Mouse (Mus musculus): ENCODE results near the gene Med29. TPM values are rescaled to one million over a fixed set of nuclear protein-coding genes. Genes with fewer than 3 reads are reported as not detected.

Gene Med29
- polyA plus RNA-seq, 1 experiment from 2014 or later: 50.5 TPM

- H3K36me3 ChIP-seq (ENCODE audit: control insufficient read depth, insufficient read depth, low read length): peaks cover 3% of the 10 kb centered on the region; the same call in 1 of the 2 replicates
- ATAC-seq (ENCODE audit: low FRiP score) (peak; percentile 59), DNase-seq (ENCODE audit: low spot score, missing footprints) (peak; percentile 95)
- H3K4me1 ChIP-seq (ENCODE audit: control insufficient read depth, insufficient read depth, low read length): peaks cover 10% of the 10 kb centered on the region
- H3K4me2 ChIP-seq: no peak overlapping the region
- WGBS: 29% methylated on average over 4 of the region's 4 CpGs
- H3K27ac ChIP-seq (ENCODE audit: low read depth, low read length): no peak overlapping the region
- no peaks in the 10 kb centered on the region for H3K9me3 ChIP-seq (ENCODE audit: control insufficient read depth, low read length)
- no peaks in the 10 kb centered on the region for H3K27me3 ChIP-seq (ENCODE audit: control insufficient read depth, insufficient read depth, low read length)
- H3K4me3 ChIP-seq (ENCODE audit: low read depth, low read length): no peak overlapping the region
- H3K9ac ChIP-seq (ENCODE audit: low read length): no peak overlapping the region
Measured at GRCm38 (mm10) chr7:28386462-28386861, 6.0 kb downstream of the Med29 start.

GRCm38 (mm10) chr7:28386007-28386406 lies 6.5 kb downstream of the Med29 start:
- no peak for DNase-seq (ENCODE audit: low spot score, missing footprints)
- Histone ChIP-seq H3K9me3 (ENCODE audit: control insufficient read depth, low read length) (no peaks in the 10 kb centered on the region), H3K4me1 (ENCODE audit: control insufficient read depth, insufficient read depth, low read length) (peaks cover 14% of the 10 kb centered on the region), H3K4me2 (no peak overlapping the region), H3K4me3 (ENCODE audit: low read depth, low read length) (no peak overlapping the region), H3K36me3 (ENCODE audit: control insufficient read depth, insufficient read depth, low read length) (peaks cover 3% of the 10 kb centered on the region; the same call in 1 of the 2 replicates), H3K27ac (ENCODE audit: low read depth, low read length) (no peak overlapping the region), H3K9ac (ENCODE audit: low read length) (no peak overlapping the region), H3K27me3 (ENCODE audit: control insufficient read depth, insufficient read depth, low read length) (no peaks in the 10 kb centered on the region)
- ATAC-seq (ENCODE audit: low FRiP score): no peak
- 83% methylated on average over 7 of the region's 7 CpGs for WGBS

- Histone ChIP-seq H3K4me3 (ENCODE audit: low read depth, low read length) (no peak overlapping the region), H3K27me3 (ENCODE audit: control insufficient read depth, insufficient read depth, low read length) (no peaks in the 10 kb centered on the region), H3K9ac (ENCODE audit: low read length) (no peak overlapping the region), H3K36me3 (ENCODE audit: control insufficient read depth, insufficient read depth, low read length) (no peaks in the 10 kb centered on the region; the same call in 1 of the 2 replicates), H3K9me3 (ENCODE audit: control insufficient read depth, low read length) (no peaks in the 10 kb centered on the region), H3K4me1 (ENCODE audit: control insufficient read depth, insufficient read depth, low read length) (peaks cover 17% of the 10 kb centered on the region), H3K4me2 (no peak overlapping the region), H3K27ac (ENCODE audit: low read depth, low read length) (no peak overlapping the region)
- ATAC-seq (ENCODE audit: low FRiP score) (no peak), DNase-seq (ENCODE audit: low spot score, missing footprints) (no peak)
- 87% methylated on average over 9 of the region's 9 CpGs for WGBS
Measured at GRCm38 (mm10) chr7:28385196-28385595, 7.3 kb downstream of the Med29 start.

- H3K4me1 ChIP-seq (ENCODE audit: control insufficient read depth, insufficient read depth, low read length): peaks cover 22% of the 10 kb centered on the region
- H3K9ac ChIP-seq (ENCODE audit: low read length): no peak overlapping the region
- DNase-seq (ENCODE audit: low spot score, missing footprints): no peak
- no peak overlapping the region for H3K27ac ChIP-seq (ENCODE audit: low read depth, low read length)
- H3K4me3 ChIP-seq (ENCODE audit: low read depth, low read length): no peak overlapping the region
- H3K4me2 ChIP-seq: no peak overlapping the region
- 88% methylated on average over 6 of the region's 6 CpGs for WGBS
- no peaks in the 10 kb centered on the region; the same call in 1 of the 2 replicates for H3K36me3 ChIP-seq (ENCODE audit: control insufficient read depth, insufficient read depth, low read length)
- no peak for ATAC-seq (ENCODE audit: low FRiP score)
- no peaks in the 10 kb centered on the region for H3K27me3 ChIP-seq (ENCODE audit: control insufficient read depth, insufficient read depth, low read length)
- H3K9me3 ChIP-seq (ENCODE audit: control insufficient read depth, low read length): no peaks in the 10 kb centered on the region
Measured at GRCm38 (mm10) chr7:28384162-28384561, 8.3 kb downstream of the Med29 start.

GRCm38 (mm10) chr7:28383606-28384005 lies 8.9 kb downstream of the Med29 start:
- peaks cover 25% of the 10 kb centered on the region for H3K4me1 ChIP-seq (ENCODE audit: control insufficient read depth, insufficient read depth, low read length)
- H3K27ac ChIP-seq (ENCODE audit: low read depth, low read length): no peak overlapping the region
- no peaks in the 10 kb centered on the region; the same call in 1 of the 2 replicates for H3K36me3 ChIP-seq (ENCODE audit: control insufficient read depth, insufficient read depth, low read length)
- no peak overlapping the region for H3K4me3 ChIP-seq (ENCODE audit: low read depth, low read length)
- WGBS: 93% methylated on average over 4 of the region's 4 CpGs
- no peaks in the 10 kb centered on the region for H3K9me3 ChIP-seq (ENCODE audit: control insufficient read depth, low read length)
- no peak overlapping the region for H3K4me2 ChIP-seq
- no peaks in the 10 kb centered on the region for H3K27me3 ChIP-seq (ENCODE audit: control insufficient read depth, insufficient read depth, low read length)
- no peak for ATAC-seq (ENCODE audit: low FRiP score)
- no peak for DNase-seq (ENCODE audit: low spot score, missing footprints)
- no peak overlapping the region for H3K9ac ChIP-seq (ENCODE audit: low read length)

- Histone ChIP-seq H3K9me3 (ENCODE audit: control insufficient read depth, low read length) (no peaks in the 10 kb centered on the region), H3K36me3 (ENCODE audit: control insufficient read depth, insufficient read depth, low read length) (no peaks in the 10 kb centered on the region; the same call in 1 of the 2 replicates), H3K4me3 (ENCODE audit: low read depth, low read length) (no peak overlapping the region), H3K4me1 (ENCODE audit: control insufficient read depth, insufficient read depth, low read length) (peaks cover 30% of the 10 kb centered on the region), H3K27me3 (ENCODE audit: control insufficient read depth, insufficient read depth, low read length) (peaks cover 2% of the 10 kb centered on the region; the same call in 1 of the 2 replicates), H3K9ac (ENCODE audit: low read length) (no peak overlapping the region), H3K27ac (ENCODE audit: low read depth, low read length) (no peak overlapping the region), H3K4me2 (no peak overlapping the region)
- WGBS: 80% methylated on average over 11 of the region's 11 CpGs
- DNase-seq (ENCODE audit: low spot score, missing footprints) (no peak), ATAC-seq (ENCODE audit: low FRiP score) (no peak)
Measured at GRCm38 (mm10) chr7:28382981-28383396, 9.5 kb downstream of the Med29 start.

GRCm38 (mm10) chr7:28382347-28382951 lies 10.1 kb downstream of the Med29 start:
- H3K9ac ChIP-seq (ENCODE audit: low read length): no peak overlapping the region
- no peak overlapping the region for H3K4me2 ChIP-seq
- H3K4me3 ChIP-seq (ENCODE audit: low read depth, low read length): no peak overlapping the region
- H3K36me3 ChIP-seq (ENCODE audit: control insufficient read depth, insufficient read depth, low read length): no peaks in the 10 kb centered on the region; the same call in 1 of the 2 replicates
- ATAC-seq (ENCODE audit: low FRiP score) (no peak), DNase-seq (ENCODE audit: low spot score, missing footprints) (peak; percentile 88)
- H3K9me3 ChIP-seq (ENCODE audit: control insufficient read depth, low read length): no peaks in the 10 kb centered on the region
- H3K27me3 ChIP-seq (ENCODE audit: control insufficient read depth, insufficient read depth, low read length): peaks cover 6% of the 10 kb centered on the region; the same call in 1 of the 2 replicates
- H3K27ac ChIP-seq (ENCODE audit: low read depth, low read length): no peak overlapping the region; the same call in 1 of the 2 replicates
- H3K4me1 ChIP-seq (ENCODE audit: control insufficient read depth, insufficient read depth, low read length): peaks cover 30% of the 10 kb centered on the region
- 72% methylated on average over 10 of the region's 12 CpGs for WGBS

- Histone ChIP-seq H3K9me3 (ENCODE audit: control insufficient read depth, low read length) (no peaks in the 10 kb centered on the region), H3K9ac (ENCODE audit: low read length) (peak overlapping the region; percentile 5), H3K36me3 (ENCODE audit: control insufficient read depth, insufficient read depth, low read length) (no peaks in the 10 kb centered on the region; the same call in 1 of the 2 replicates), H3K4me2 (peak overlapping the region; percentile 41), H3K4me1 (ENCODE audit: control insufficient read depth, insufficient read depth, low read length) (peaks cover 30% of the 10 kb centered on the region), H3K27ac (ENCODE audit: low read depth, low read length) (peak overlapping the region; percentile 37; the same call in 1 of the 2 replicates), H3K27me3 (ENCODE audit: control insufficient read depth, insufficient read depth, low read length) (peaks cover 8% of the 10 kb centered on the region; the same call in 1 of the 2 replicates), H3K4me3 (ENCODE audit: low read depth, low read length) (no peak overlapping the region)
- 6% methylated on average over 20 of the region's 20 CpGs for WGBS
- ATAC-seq (ENCODE audit: low FRiP score) (peak; percentile 20), DNase-seq (ENCODE audit: low spot score, missing footprints) (no peak)
Measured at GRCm38 (mm10) chr7:28381938-28382337, 10.6 kb downstream of the Med29 start.

GRCm38 (mm10) chr7:28381017-28381790 lies 11.3 kb downstream of the Med29 start:
- H3K9ac ChIP-seq (ENCODE audit: low read length): peak overlapping the region; percentile 5
- peak overlapping the region; percentile 37; the same call in 1 of the 2 replicates for H3K27ac ChIP-seq (ENCODE audit: low read depth, low read length)
- H3K9me3 ChIP-seq (ENCODE audit: control insufficient read depth, low read length): no peaks in the 10 kb centered on the region
- 5% methylated on average over 28 of the region's 30 CpGs for WGBS
- ATAC-seq (ENCODE audit: low FRiP score) (peak; percentile 33; the same call in 1 of the 2 replicates), DNase-seq (ENCODE audit: low spot score, missing footprints) (peak; percentile 95)
- H3K4me2 ChIP-seq: peak overlapping the region; percentile 41
- peaks cover 34% of the 10 kb centered on the region for H3K4me1 ChIP-seq (ENCODE audit: control insufficient read depth, insufficient read depth, low read length)
- no peaks in the 10 kb centered on the region; the same call in 1 of the 2 replicates for H3K36me3 ChIP-seq (ENCODE audit: control insufficient read depth, insufficient read depth, low read length)
- peaks cover 8% of the 10 kb centered on the region; the same call in 1 of the 2 replicates for H3K27me3 ChIP-seq (ENCODE audit: control insufficient read depth, insufficient read depth, low read length)
- H3K4me3 ChIP-seq (ENCODE audit: low read depth, low read length): peak overlapping the region; percentile 11; the same call in 1 of the 2 replicates

All from midbrain, embryonic 11.5 days (tissue).